Mouse (Mus musculus): ENCODE data around the gene Hoxb8. TPM values are rescaled to one million over a fixed set of nuclear protein-coding genes. Genes with fewer than 3 reads are reported as not detected.

The Hoxb8 gene
- total RNA-seq, 4 experiments from 2014 or later = 0.11 to 0.19 TPM; not detected in 2

- no peak for DNase-seq (ENCODE audit: low spot score in 2 of 2)
These were observed 33.1 kb downstream of the Hoxb8 start for GRCm38 (mm10) chr11:96314671-96315343.

GRCm38 (mm10) chr11:96315344-96315681 lies 33.6 kb downstream of the Hoxb8 start:
- DNase-seq (ENCODE audit: low spot score in 2 of 2) = no peak

GRCm38 (mm10) chr11:96316696-96317607 lies 35.2 kb downstream of the Hoxb8 start:
- DNase-seq (ENCODE audit: low spot score in 2 of 2) = no peak

GRCm38 (mm10) chr11:96317608-96318367 lies 36.1 kb downstream of the Hoxb8 start, which contains the start of gene Hoxb4:
Gene Hoxb4 (plus strand): TSS chr11:96318267.
- DNase-seq (ENCODE audit: low spot score in 2 of 2) = no peak

GRCm38 (mm10) chr11:96318368-96319070 lies 36.8 kb downstream of the Hoxb8 start:
- DNase-seq (ENCODE audit: low spot score in 2 of 2) = no peak

- DNase-seq (ENCODE audit: low spot score in 2 of 2) = no peak
These were observed 37.6 kb downstream of the Hoxb8 start for GRCm38 (mm10) chr11:96319071-96319902.

- DNase-seq (ENCODE audit: low spot score in 2 of 2) = no peak
These were observed 38.2 kb downstream of the Hoxb8 start for GRCm38 (mm10) chr11:96319910-96320309.

- no peak for DNase-seq (ENCODE audit: low spot score in 2 of 2)
These were observed 39.0 kb downstream of the Hoxb8 start for GRCm38 (mm10) chr11:96320688-96321087.

GRCm38 (mm10) chr11:96321846-96322245 lies 40.1 kb downstream of the Hoxb8 start:
- no peak for DNase-seq (ENCODE audit: low spot score in 2 of 2)

- no peak for DNase-seq (ENCODE audit: low spot score in 2 of 2)
These were observed 41.0 kb downstream of the Hoxb8 start for GRCm38 (mm10) chr11:96322738-96323137.

- DNase-seq (ENCODE audit: low spot score in 2 of 2) = no peak
These were observed 41.4 kb downstream of the Hoxb8 start, which contains the start of gene Hoxb3 for GRCm38 (mm10) chr11:96323154-96323553. Gene Hoxb3 (plus strand): TSS chr11:96323326.

GRCm38 (mm10) chr11:96324125-96324524 lies 42.4 kb downstream of the Hoxb8 start:
- no peak for DNase-seq (ENCODE audit: low spot score in 2 of 2)

GRCm38 (mm10) chr11:96324965-96325364 lies 43.3 kb downstream of the Hoxb8 start:
- DNase-seq (ENCODE audit: low spot score in 2 of 2) = no peak

GRCm38 (mm10) chr11:96325747-96326212 lies 44.1 kb downstream of the Hoxb8 start:
- no peak for DNase-seq (ENCODE audit: low spot score in 2 of 2)

- no peak for DNase-seq (ENCODE audit: low spot score in 2 of 2)
These were observed 45.0 kb downstream of the Hoxb8 start for GRCm38 (mm10) chr11:96326705-96327104.

GRCm38 (mm10) chr11:96327122-96327521 lies 45.4 kb downstream of the Hoxb8 start:
- no peak for DNase-seq (ENCODE audit: low spot score in 2 of 2)

GRCm38 (mm10) chr11:96327750-96328149 lies 46.0 kb downstream of the Hoxb8 start:
- no peak for DNase-seq (ENCODE audit: low spot score in 2 of 2)

GRCm38 (mm10) chr11:96328605-96329004 lies 46.9 kb downstream of the Hoxb8 start:
- DNase-seq (ENCODE audit: low spot score in 2 of 2) = no peak

- no peak for DNase-seq (ENCODE audit: low spot score in 2 of 2)
These were observed 50.4 kb downstream of the Hoxb8 start for GRCm38 (mm10) chr11:96332105-96332504.

- no peak for DNase-seq (ENCODE audit: low spot score in 2 of 2)
These were observed 50.9 kb downstream of the Hoxb8 start for GRCm38 (mm10) chr11:96332618-96333032.
